Mouse (Mus musculus): ENCODE results near the gene Cytl1. TPM values are rescaled to one million over a fixed set of nuclear protein-coding genes. Genes with fewer than 3 reads are reported as not detected.

Cytl1 gene
- polyA plus RNA-seq (2014; fragmentation: Nextera tagmentation; extraction: Ambion mirVana): 0.51 and 1.2 TPM in 2 replicates

DNA sequence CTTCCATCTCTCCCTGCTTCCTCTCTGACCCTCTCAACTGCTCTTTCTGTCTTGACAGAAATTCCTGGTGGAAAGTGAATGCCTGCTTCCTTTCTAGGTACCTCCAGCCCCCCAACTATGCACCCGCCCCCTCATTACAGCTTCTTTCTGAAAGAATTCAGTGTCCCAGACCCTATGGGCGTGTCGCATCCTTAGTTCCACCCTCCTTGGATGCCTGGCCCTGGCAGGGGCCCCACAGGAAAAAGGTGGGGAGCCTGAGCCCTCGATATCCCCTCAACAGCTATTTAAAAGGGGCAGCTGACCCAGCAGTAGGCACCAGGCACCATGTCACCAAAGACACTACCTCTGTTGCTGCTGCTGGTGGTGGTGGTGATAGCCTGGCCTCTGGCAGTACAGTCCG lies at the start of gene Cytl1:
Cytl1 (plus strand) TSS at position 296 of the 400 bp plus-strand sequence.
- Histone ChIP-seq H3K4me2 (replicated peaks) (no peak within 1 kb of the TSS), H3K4me3 (replicated peaks; ENCODE audit: low read length) (no peak within 1 kb of the TSS), H3K36me3 (replicated peaks; ENCODE audit: control insufficient read depth, insufficient read depth) (no peaks in the 10 kb centered on the region), H3K27me3 (ENCODE audit: control insufficient read depth, insufficient read depth, low read length) (no peaks in the 10 kb centered on the region), H3K9me3 (ENCODE audit: control insufficient read depth, low read length) (no peaks in the 10 kb centered on the region), H3K9ac (no peak within 1 kb of the TSS), H3K4me1 (replicated peaks; ENCODE audit: control insufficient read depth, insufficient read depth, low read length) (no peaks in the 10 kb centered on the region), H3K27ac (no peak within 1 kb of the TSS)
- WGBS: 47% methylated on average over 5 of the region's 5 CpGs
- ATAC-seq (ENCODE audit: low FRiP score): no peak
- DNase-seq (ENCODE audit: low spot score): no peak

DNA sequence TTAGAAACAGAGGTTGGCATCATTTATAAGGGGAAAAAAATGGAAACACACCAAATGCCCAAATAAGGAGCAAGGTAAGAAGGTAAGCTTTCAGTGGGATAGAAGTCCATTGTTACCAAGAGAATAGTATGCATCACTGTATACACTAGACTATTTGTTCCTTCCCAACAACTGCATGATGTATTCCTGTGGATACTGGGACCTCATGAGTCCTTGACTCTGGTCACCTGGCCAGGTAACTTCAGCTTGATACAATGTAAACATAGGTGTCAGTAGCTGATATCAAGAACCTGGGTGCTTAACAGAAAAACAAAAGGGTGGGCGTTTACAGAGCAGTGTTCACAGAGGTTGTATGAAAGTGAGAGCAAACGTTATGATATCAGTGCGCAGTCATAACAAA lies 42.6 kb upstream of the Cytl1 start:
- ATAC-seq (ENCODE audit: low FRiP score) (no peak), DNase-seq (ENCODE audit: low spot score) (no peak)
- WGBS: 87% methylated on average over 3 of the region's 3 CpGs
- H3K36me3 ChIP-seq (replicated peaks; ENCODE audit: control insufficient read depth, insufficient read depth): no peaks in the 10 kb centered on the region
- no peak overlapping the region for H3K4me2 ChIP-seq (replicated peaks)
- H3K27me3 ChIP-seq (ENCODE audit: control insufficient read depth, insufficient read depth, low read length): no peaks in the 10 kb centered on the region
- H3K27ac ChIP-seq: no peak overlapping the region
- H3K4me1 ChIP-seq (replicated peaks; ENCODE audit: control insufficient read depth, insufficient read depth, low read length): 0 out of 2 replicates have a peak, but pooled peaks cover 4% of the 10 kb centered on the region
- H3K9ac ChIP-seq: no peak overlapping the region
- no peak overlapping the region for H3K4me3 ChIP-seq (replicated peaks; ENCODE audit: low read length)
- no peaks in the 10 kb centered on the region for H3K9me3 ChIP-seq (ENCODE audit: control insufficient read depth, low read length)

DNA sequence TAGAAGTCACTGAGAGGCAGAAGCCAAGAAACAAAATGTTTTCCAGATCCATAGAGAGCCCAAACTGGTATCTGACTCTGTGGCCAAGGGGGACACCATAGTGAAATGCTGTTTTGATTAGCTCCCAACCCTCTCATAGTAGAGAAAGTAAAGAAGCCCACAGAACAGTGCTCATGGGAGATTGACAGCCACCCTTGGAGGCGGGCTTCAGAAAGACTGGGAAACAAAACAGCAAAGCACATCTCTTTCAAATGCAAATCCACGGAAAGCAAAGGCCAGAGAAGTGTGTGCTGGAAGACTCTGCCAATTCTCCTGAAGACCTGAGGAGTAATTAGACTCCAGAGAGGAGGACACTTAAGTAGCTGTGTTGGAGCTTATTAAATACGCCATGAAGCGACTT lies 39.5 kb upstream of the Cytl1 start:
- no peaks in the 10 kb centered on the region for H3K9me3 ChIP-seq (ENCODE audit: control insufficient read depth, low read length)
- H3K9ac ChIP-seq: no peak overlapping the region
- H3K36me3 ChIP-seq (replicated peaks; ENCODE audit: control insufficient read depth, insufficient read depth): no peaks in the 10 kb centered on the region
- H3K4me1 ChIP-seq (replicated peaks; ENCODE audit: control insufficient read depth, insufficient read depth, low read length): 0 out of 2 replicates have a peak, but pooled peaks cover 4% of the 10 kb centered on the region
- no peak for DNase-seq (ENCODE audit: low spot score)
- 14% methylated on average over 4 of the region's 4 CpGs for WGBS
- H3K4me2 ChIP-seq (replicated peaks): no peak overlapping the region
- no peaks in the 10 kb centered on the region for H3K27me3 ChIP-seq (ENCODE audit: control insufficient read depth, insufficient read depth, low read length)
- no peak for ATAC-seq (ENCODE audit: low FRiP score)
- H3K27ac ChIP-seq: no peak overlapping the region
- no peak overlapping the region for H3K4me3 ChIP-seq (replicated peaks; ENCODE audit: low read length)

DNA sequence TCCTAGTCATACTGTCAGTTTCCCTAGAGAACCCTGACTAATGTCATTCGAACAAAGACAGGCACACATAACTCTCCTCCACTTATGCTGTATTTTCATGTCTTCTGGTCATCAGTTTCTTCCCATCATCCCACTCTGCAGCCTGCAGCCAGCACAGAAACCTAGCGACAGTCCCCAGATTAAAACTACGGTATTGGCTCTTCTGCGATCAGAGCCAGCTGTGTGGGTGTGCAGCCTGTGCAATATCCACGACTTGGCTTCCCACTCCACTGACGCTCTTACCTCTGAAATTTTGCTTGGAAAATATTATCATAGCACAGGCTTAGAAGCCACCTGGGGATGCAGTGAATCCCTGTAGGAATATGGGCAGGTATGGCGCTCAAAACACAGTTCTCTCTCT lies 38.0 kb upstream of the Cytl1 start:
- Histone ChIP-seq H3K9me3 (ENCODE audit: control insufficient read depth, low read length) (no peaks in the 10 kb centered on the region), H3K4me2 (replicated peaks) (no peak overlapping the region), H3K27me3 (ENCODE audit: control insufficient read depth, insufficient read depth, low read length) (no peaks in the 10 kb centered on the region), H3K4me1 (replicated peaks; ENCODE audit: control insufficient read depth, insufficient read depth, low read length) (0 out of 2 replicates have a peak, but pooled peaks cover 4% of the 10 kb centered on the region), H3K9ac (no peak overlapping the region), H3K36me3 (replicated peaks; ENCODE audit: control insufficient read depth, insufficient read depth) (no peaks in the 10 kb centered on the region), H3K27ac (no peak overlapping the region), H3K4me3 (replicated peaks; ENCODE audit: low read length) (no peak overlapping the region)
- ATAC-seq (ENCODE audit: low FRiP score): no peak
- 94% methylated on average over 7 of the region's 7 CpGs for WGBS
- DNase-seq (ENCODE audit: low spot score): no peak

DNA sequence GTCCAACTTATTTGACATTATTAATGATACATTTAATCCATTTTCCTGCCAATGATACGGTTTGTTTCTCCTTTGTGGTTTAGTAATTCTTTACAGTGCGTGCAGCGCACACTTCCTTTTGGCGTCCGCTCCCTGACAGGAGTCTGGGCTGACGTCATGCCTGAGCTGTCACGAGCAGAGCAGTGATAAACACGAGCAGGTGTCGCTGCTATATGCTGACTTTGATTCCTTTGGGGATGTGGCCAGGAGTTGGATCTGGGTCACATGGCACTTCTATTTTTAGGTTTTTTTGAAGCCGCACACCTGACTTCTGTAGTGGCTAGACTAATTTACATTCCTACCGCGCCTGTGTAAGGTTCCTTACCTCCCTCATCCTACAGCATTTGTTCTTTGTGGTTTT lies 35.6 kb upstream of the Cytl1 start:
- Histone ChIP-seq H3K36me3 (replicated peaks; ENCODE audit: control insufficient read depth, insufficient read depth) (no peaks in the 10 kb centered on the region), H3K9ac (no peak overlapping the region), H3K4me2 (replicated peaks) (no peak overlapping the region), H3K27me3 (ENCODE audit: control insufficient read depth, insufficient read depth, low read length) (no peaks in the 10 kb centered on the region), H3K4me3 (replicated peaks; ENCODE audit: low read length) (no peak overlapping the region), H3K27ac (no peak overlapping the region), H3K4me1 (replicated peaks; ENCODE audit: control insufficient read depth, insufficient read depth, low read length) (0 out of 2 replicates have a peak, but pooled peaks cover 4% of the 10 kb centered on the region), H3K9me3 (ENCODE audit: control insufficient read depth, low read length) (no peaks in the 10 kb centered on the region)
- ATAC-seq (ENCODE audit: low FRiP score) (peak; percentile 34; the same call in 1 of the 2 replicates), DNase-seq (ENCODE audit: low spot score) (peak; percentile 23)
- 57% methylated on average over 12 of the region's 12 CpGs for WGBS

DNA sequence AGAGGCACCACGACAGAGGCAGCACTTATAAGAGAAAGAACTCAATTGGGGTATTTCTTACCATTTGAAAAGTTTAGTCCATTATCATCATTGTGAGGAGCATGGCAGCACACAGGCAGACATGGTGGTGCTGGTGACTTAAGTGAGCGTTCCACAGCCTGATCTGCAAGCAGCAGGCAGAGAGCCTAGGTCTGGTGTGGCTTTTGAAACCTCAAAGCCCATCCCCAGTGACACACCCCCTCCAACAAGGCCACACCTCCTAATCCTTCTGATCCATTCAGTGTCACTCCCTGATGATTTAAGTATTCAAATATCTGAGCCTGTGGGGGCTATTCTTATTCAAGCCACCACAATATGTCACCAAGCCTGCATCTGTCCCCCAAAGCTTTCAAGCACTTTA lies 30.4 kb upstream of the Cytl1 start:
- 72% methylated on average over 2 of the region's 2 CpGs for WGBS
- no peak overlapping the region for H3K9ac ChIP-seq
- no peaks in the 10 kb centered on the region for H3K27me3 ChIP-seq (ENCODE audit: control insufficient read depth, insufficient read depth, low read length)
- no peaks in the 10 kb centered on the region for H3K4me1 ChIP-seq (replicated peaks; ENCODE audit: control insufficient read depth, insufficient read depth, low read length)
- no peak overlapping the region for H3K4me2 ChIP-seq (replicated peaks)
- H3K27ac ChIP-seq: no peak overlapping the region
- ATAC-seq (ENCODE audit: low FRiP score) (no peak), DNase-seq (ENCODE audit: low spot score) (no peak)
- H3K36me3 ChIP-seq (replicated peaks; ENCODE audit: control insufficient read depth, insufficient read depth): no peaks in the 10 kb centered on the region; the same call in 1 of the 2 replicates
- no peak overlapping the region for H3K4me3 ChIP-seq (replicated peaks; ENCODE audit: low read length)
- H3K9me3 ChIP-seq (ENCODE audit: control insufficient read depth, low read length): peaks cover 11% of the 10 kb centered on the region; the same call in 1 of the 2 replicates

DNA sequence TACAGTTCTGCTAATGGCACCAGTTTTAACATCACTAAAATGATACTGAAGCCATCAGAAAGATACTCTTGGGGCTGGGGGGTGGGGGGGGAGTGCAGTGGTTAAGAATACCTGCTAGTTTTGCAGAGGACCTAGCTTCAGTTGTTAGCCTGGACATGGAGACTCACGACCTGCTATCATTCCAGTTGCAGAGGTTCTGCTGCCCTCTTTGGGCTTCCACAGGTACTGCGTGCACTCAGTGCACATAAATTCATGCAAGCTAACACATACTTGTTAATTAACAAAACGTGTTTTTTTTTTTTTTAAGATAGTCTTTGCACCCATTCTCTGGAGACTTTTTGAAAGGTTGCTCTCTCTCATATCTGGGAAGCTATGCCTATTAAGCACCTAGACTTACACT lies 27.2 kb upstream of the Cytl1 start:
- 76% methylated on average over 3 of the region's 3 CpGs for WGBS

DNA sequence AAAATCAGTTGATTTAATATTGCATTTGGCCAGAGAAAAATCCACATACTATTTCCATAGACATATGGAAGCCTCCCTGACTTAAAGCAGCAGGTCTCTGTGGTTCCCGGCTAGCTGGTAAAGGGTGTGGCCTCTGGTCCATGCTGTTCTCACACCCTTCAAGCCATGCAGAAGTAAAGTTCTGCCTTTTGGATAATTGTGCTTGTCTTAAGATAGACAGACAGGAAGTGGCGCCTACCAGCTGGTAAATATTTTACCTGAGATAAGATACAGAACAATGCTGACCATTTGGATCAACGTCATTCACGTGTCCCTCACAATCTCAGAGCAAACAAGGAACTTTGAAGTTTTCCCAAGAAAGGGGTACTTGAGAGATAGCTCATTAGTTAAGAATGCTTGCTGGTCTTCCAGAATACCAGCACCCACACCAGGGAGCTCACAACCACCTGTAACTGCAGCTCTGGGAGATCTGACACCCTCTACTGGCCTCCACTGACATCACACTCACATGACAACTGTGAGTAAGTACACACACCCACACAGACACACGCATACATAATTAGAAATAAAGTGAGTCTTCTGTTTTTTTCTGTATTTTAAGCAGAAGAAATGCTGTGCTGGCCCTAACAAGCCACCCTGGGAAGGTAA lies 25.9 kb upstream of the Cytl1 start:
- Histone ChIP-seq H3K9ac (no peak overlapping the region), H3K27ac (no peak overlapping the region), H3K4me3 (replicated peaks; ENCODE audit: low read length) (no peak overlapping the region), H3K4me2 (replicated peaks) (no peak overlapping the region), H3K27me3 (ENCODE audit: control insufficient read depth, insufficient read depth, low read length) (no peaks in the 10 kb centered on the region), H3K9me3 (ENCODE audit: control insufficient read depth, low read length) (peaks cover 11% of the 10 kb centered on the region; the same call in 1 of the 2 replicates), H3K36me3 (replicated peaks; ENCODE audit: control insufficient read depth, insufficient read depth) (no peaks in the 10 kb centered on the region; the same call in 1 of the 2 replicates), H3K4me1 (replicated peaks; ENCODE audit: control insufficient read depth, insufficient read depth, low read length) (0 out of 2 replicates have a peak, but pooled peaks cover 2% of the 10 kb centered on the region)
- 88% methylated on average over 5 of the region's 5 CpGs for WGBS
- DNase-seq (ENCODE audit: low spot score) (no peak), ATAC-seq (ENCODE audit: low FRiP score) (no peak)

More for the DNA sequence above, 27.2 kb upstream of the Cytl1 start:
- Histone ChIP-seq H3K36me3 (replicated peaks; ENCODE audit: control insufficient read depth, insufficient read depth) (no peaks in the 10 kb centered on the region; the same call in 1 of the 2 replicates), H3K4me1 (replicated peaks; ENCODE audit: control insufficient read depth, insufficient read depth, low read length) (no peaks in the 10 kb centered on the region), H3K4me3 (replicated peaks; ENCODE audit: low read length) (no peak overlapping the region), H3K27ac (no peak overlapping the region), H3K27me3 (ENCODE audit: control insufficient read depth, insufficient read depth, low read length) (no peaks in the 10 kb centered on the region), H3K9ac (no peak overlapping the region), H3K4me2 (replicated peaks) (no peak overlapping the region), H3K9me3 (ENCODE audit: control insufficient read depth, low read length) (peaks cover 11% of the 10 kb centered on the region; the same call in 1 of the 2 replicates)
- DNase-seq (ENCODE audit: low spot score) (no peak), ATAC-seq (ENCODE audit: low FRiP score) (no peak)

DNA sequence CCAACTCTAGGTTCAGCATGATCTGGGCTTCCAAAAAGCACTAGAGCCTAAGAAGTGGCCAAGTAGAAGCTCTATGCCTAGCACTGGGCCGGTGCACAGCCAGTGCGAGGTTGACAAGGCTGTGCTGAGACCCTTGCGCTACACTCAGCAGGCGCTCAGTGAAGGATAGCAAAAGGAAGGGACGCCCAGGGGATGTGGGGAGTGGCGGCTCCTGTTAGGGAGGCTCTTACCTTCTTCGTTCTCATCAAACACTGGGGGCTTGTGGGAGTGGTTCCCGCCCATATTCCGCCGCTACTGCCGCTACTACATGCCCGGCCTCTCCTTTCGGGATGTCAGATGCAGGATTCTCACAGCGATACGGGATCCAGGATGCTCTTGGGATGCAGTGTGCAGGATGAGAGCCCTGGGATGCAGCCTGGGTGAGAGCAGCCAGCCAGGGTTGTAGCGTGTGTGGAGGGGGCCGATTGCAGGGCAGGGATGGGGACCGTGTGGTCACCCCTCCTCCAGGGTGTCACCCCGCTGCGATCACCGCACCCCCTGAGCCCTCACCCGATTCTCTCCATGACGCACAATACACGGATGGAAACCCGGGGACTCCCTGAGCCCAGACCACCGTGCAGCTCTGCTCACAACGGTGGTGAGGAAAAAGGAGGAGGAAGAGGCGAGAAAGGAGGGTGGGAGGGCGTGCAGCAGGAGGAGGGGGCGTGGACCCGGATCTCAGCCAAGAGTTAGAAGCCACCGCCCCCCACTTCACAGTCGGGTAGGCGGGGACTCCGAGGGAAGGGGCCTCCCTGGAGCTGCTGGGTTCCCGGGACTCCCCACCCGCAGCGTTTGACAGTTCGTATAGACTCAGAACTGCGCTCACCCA lies 18.6 kb upstream of the Cytl1 start, which contains the start of gene Stk32b:
Stk32b (minus strand) TSS at position 667 of the 868 bp plus-strand sequence.
- Histone ChIP-seq H3K27ac (peak within 1 kb of the TSS; percentile 84), H3K4me1 (replicated peaks; ENCODE audit: control insufficient read depth, insufficient read depth, low read length) (0 out of 2 replicates have a peak, but pooled peaks cover 7% of the 10 kb centered on the region), H3K36me3 (replicated peaks; ENCODE audit: control insufficient read depth, insufficient read depth) (no peaks in the 10 kb centered on the region), H3K4me3 (replicated peaks; ENCODE audit: low read length) (peak within 1 kb of the TSS; percentile 51), H3K9ac (peak within 1 kb of the TSS; percentile 84), H3K27me3 (ENCODE audit: control insufficient read depth, insufficient read depth, low read length) (peaks cover 7% of the 10 kb centered on the region; the same call in 1 of the 2 replicates), H3K9me3 (ENCODE audit: control insufficient read depth, low read length) (no peaks in the 10 kb centered on the region), H3K4me2 (replicated peaks) (peak within 1 kb of the TSS; percentile 64)
- peak; percentile 77 for DNase-seq (ENCODE audit: low spot score)
- ATAC-seq (ENCODE audit: low FRiP score): peak; percentile 89
- under 1% methylated on average over 38 of the region's 40 CpGs for WGBS
